Mouse (Mus musculus) spleen, adult 10 weeks (tissue): Measurements from ENCODE around the gene Btg1. TPM values are rescaled to one million over a fixed set of nuclear protein-coding genes. Genes with fewer than 3 reads are reported as not detected.

Experiments
- polyA plus RNA-seq: library from polyadenylated mRNA; stranded (reverse); fragments of 350-450 nt; fragmentation: Illumina TruSeq; extraction: RNeasy Lipid Tissue Mini Kit (QIAGEN cat#74804); gene quantifications from one replicate; pipeline ENCODE4 v1.2.3, GENCODE M21; 2015; ENCODE audit warnings: low replicate concordance; ENCODE audit not compliant: insufficient read depth

The Btg1 gene
- 453 TPM for polyA plus RNA-seq

DNA sequence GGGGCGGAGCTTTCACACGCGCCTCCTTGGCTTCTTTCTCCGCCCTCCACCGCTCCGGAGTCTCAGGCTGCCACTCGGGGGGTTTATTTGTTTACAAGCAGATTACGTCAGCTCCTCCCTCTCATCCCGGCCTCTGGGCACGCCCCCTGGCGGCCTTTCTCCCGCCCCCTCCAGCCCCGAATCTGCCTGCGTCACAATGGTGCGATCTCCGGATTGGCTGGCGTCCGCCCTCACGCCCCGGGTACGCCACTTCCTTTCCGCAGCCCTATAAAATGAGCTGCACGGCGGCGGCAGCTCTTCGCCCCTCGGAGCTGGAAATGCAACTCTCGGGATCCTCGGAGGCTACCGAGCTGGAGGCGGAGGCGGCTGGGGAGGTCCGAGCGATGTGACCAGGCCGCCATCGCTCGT is at the start of gene Btg1:
TSS of gene Btg1 (plus strand) at position 298 of the 408 bp plus-strand sequence.

